Mouse (Mus musculus) 3134 (cell line): ENCODE data around the gene Bean1.
"Not testable (repeated sequence)": the region's sequence is repeated elsewhere in the genome, so short reads cannot be mapped to it uniquely, and the experiment has no call there.

Experiments
- DNase-seq: peaks from one replicate; pipeline ENCODE4 v3.0.0-alpha.2; 2011; ENCODE audit warnings: low spot score; ENCODE audit not compliant: insufficient read length; ENCODE audit errors: extremely low read depth

Gene Bean1

GRCm38 (mm10) chr8:104239418-104239861 lies 69.2 kb downstream of the Bean1 start:
- no peak for DNase-seq

GRCm38 (mm10) chr8:104242038-104242644 lies 71.9 kb downstream of the Bean1 start:
- DNase-seq = no peak

GRCm38 (mm10) chr8:104246621-104247020 lies 76.4 kb downstream of the Bean1 start:
- no peak for DNase-seq

GRCm38 (mm10) chr8:104247054-104247907 lies 77.0 kb downstream of the Bean1 start:
- DNase-seq = no peak

GRCm38 (mm10) chr8:104247908-104248275 lies 77.7 kb downstream of the Bean1 start:
- DNase-seq = no peak

- DNase-seq = peak; percentile 85
Measured at GRCm38 (mm10) chr8:104248276-104248675, 78.0 kb downstream of the Bean1 start, which contains the start of gene Tk2. Gene Tk2, minus strand, starts transcription at chr8:104248558.

GRCm38 (mm10) chr8:104249442-104249996 lies 79.3 kb downstream of the Bean1 start:
- DNase-seq = no peak

GRCm38 (mm10) chr8:104250439-104251367 lies 80.5 kb downstream of the Bean1 start, which contains the start of gene Cklf:
Gene Cklf, plus strand, starts transcription at chr8:104250861.
- peak; percentile 99 for DNase-seq

- no peak for DNase-seq
Measured at GRCm38 (mm10) chr8:104251461-104251860, 81.2 kb downstream of the Bean1 start.

- no peak for DNase-seq
Measured at GRCm38 (mm10) chr8:104253016-104253415, 82.8 kb downstream of the Bean1 start.

- not testable (repeated sequence) for DNase-seq
Measured at GRCm38 (mm10) chr8:104261802-104262201, 91.6 kb downstream of the Bean1 start.

- not testable (repeated sequence) for DNase-seq
Measured at GRCm38 (mm10) chr8:104264271-104264935, 94.2 kb downstream of the Bean1 start.

- DNase-seq = no peak
Measured at GRCm38 (mm10) chr8:104268368-104268767, 98.1 kb downstream of the Bean1 start.
